Mouse (Mus musculus): ENCODE data around the gene Cyp17a1.

GRCm38 (mm10) chr19:46699011-46699481, 26.1 kb upstream of the Cyp17a1 start:
- TF ChIP-seq POLR2A (IDR thresholded peaks at IDR 0.05; ENCODE audit: low read depth, low read length) (no peak), CTCF (IDR thresholded peaks at IDR 0.05; ENCODE audit: extremely low read depth, insufficient read depth, insufficient read length, insufficient replicate concordance) (no peak)
